Mouse (Mus musculus) urinary bladder, postnatal 10 days (tissue): ENCODE data around the gene Nav2.

Source experiments
- DNase-seq: peaks from one replicate; pipeline ENCODE4 v3.0.0; 2022; ENCODE audit warnings: low spot score

Nav2 gene

GRCm38 (mm10) chr7:49488493-49489087 is 580.1 kb downstream of the Nav2 start:
- DNase-seq: no peak

GRCm38 (mm10) chr7:49490814-49491213 is 582.3 kb downstream of the Nav2 start:
- DNase-seq: no peak

GRCm38 (mm10) chr7:49492622-49493021 is 584.1 kb downstream of the Nav2 start:
- DNase-seq: no peak

- DNase-seq: no peak
Measured at GRCm38 (mm10) chr7:49493210-49493609, 584.7 kb downstream of the Nav2 start.

GRCm38 (mm10) chr7:49494654-49495053 is 586.1 kb downstream of the Nav2 start:
- no peak for DNase-seq

- no peak for DNase-seq
Measured at GRCm38 (mm10) chr7:49496111-49496510, 587.6 kb downstream of the Nav2 start.

- DNase-seq: no peak
Measured at GRCm38 (mm10) chr7:49496766-49497425, 588.4 kb downstream of the Nav2 start.

- DNase-seq: no peak
Measured at GRCm38 (mm10) chr7:49497426-49497892, 588.9 kb downstream of the Nav2 start.

- DNase-seq: no peak
Measured at GRCm38 (mm10) chr7:49499598-49499997, 591.1 kb downstream of the Nav2 start.

- DNase-seq: no peak
Measured at GRCm38 (mm10) chr7:49500916-49501315, 592.4 kb downstream of the Nav2 start.

GRCm38 (mm10) chr7:49503419-49503818 is 594.9 kb downstream of the Nav2 start:
- no peak for DNase-seq

- DNase-seq: no peak
Measured at GRCm38 (mm10) chr7:49503881-49504280, 595.4 kb downstream of the Nav2 start.

GRCm38 (mm10) chr7:49504297-49504696 is 595.8 kb downstream of the Nav2 start:
- DNase-seq: no peak

GRCm38 (mm10) chr7:49505024-49505423 is 596.5 kb downstream of the Nav2 start:
- DNase-seq: no peak

GRCm38 (mm10) chr7:49506085-49506820 is 597.7 kb downstream of the Nav2 start:
- no peak for DNase-seq

- DNase-seq: no peak
Measured at GRCm38 (mm10) chr7:49507943-49508506, 599.5 kb downstream of the Nav2 start.

- DNase-seq: no peak
Measured at GRCm38 (mm10) chr7:49511820-49512453, 603.4 kb downstream of the Nav2 start.

- no peak for DNase-seq
Measured at GRCm38 (mm10) chr7:49513763-49514437, 605.4 kb downstream of the Nav2 start.

GRCm38 (mm10) chr7:49515012-49515411 is 606.5 kb downstream of the Nav2 start:
- DNase-seq: no peak

- no peak for DNase-seq
Measured at GRCm38 (mm10) chr7:49520504-49520903, 612.0 kb downstream of the Nav2 start.

GRCm38 (mm10) chr7:49521349-49521748 is 612.8 kb downstream of the Nav2 start:
- no peak for DNase-seq

GRCm38 (mm10) chr7:49521976-49522375 is 613.5 kb downstream of the Nav2 start:
- no peak for DNase-seq
